Mouse (Mus musculus) c-Kit-positive CD71-positive TER-119-negative erythroid progenitor cells, embryonic 14.5 days (primary cell): ENCODE results near the gene 5031439G07Rik.
A peak's percentile ranks its signal among the peaks of the same experiment; 100 is the strongest.
"Not testable (repeated sequence)": the region's sequence is repeated elsewhere in the genome, so short reads cannot be mapped to it uniquely, and the experiment has no call there.

Source experiments
- DNase-seq: peaks from one replicate; pipeline ENCODE4 v3.0.0-alpha.2; 2013; ENCODE audit warnings: low read depth

5031439G07Rik gene

GRCm38 (mm10) chr15:84950053-84950452 is 38.3 kb downstream of the 5031439G07Rik start:
- DNase-seq = no peak

GRCm38 (mm10) chr15:84948990-84949389 is 39.4 kb downstream of the 5031439G07Rik start:
- no peak for DNase-seq

GRCm38 (mm10) chr15:84944319-84944718 is 44.0 kb downstream of the 5031439G07Rik start:
- DNase-seq = no peak

- DNase-seq = no peak
These were observed 45.6 kb downstream of the 5031439G07Rik start for GRCm38 (mm10) chr15:84942647-84943285.

GRCm38 (mm10) chr15:84940102-84940501 is 48.2 kb downstream of the 5031439G07Rik start:
- no peak for DNase-seq

- no peak for DNase-seq
These were observed 53.5 kb downstream of the 5031439G07Rik start for GRCm38 (mm10) chr15:84934901-84935300.

- DNase-seq = no peak
These were observed 56.0 kb downstream of the 5031439G07Rik start for GRCm38 (mm10) chr15:84932351-84932750.

GRCm38 (mm10) chr15:84925495-84926018 is 62.8 kb downstream of the 5031439G07Rik start:
- peak; percentile 21 for DNase-seq

GRCm38 (mm10) chr15:84924781-84925315 is 63.5 kb downstream of the 5031439G07Rik start:
- peak; percentile 48 for DNase-seq

- no peak for DNase-seq
These were observed 64.7 kb downstream of the 5031439G07Rik start for GRCm38 (mm10) chr15:84923508-84924181.

- peak; percentile 97 for DNase-seq
These were observed 65.4 kb downstream of the 5031439G07Rik start, which contains the start of gene Nup50 for GRCm38 (mm10) chr15:84922884-84923507. Gene Nup50 (plus strand): TSS chr15:84923411.

- DNase-seq = no peak
These were observed 68.4 kb downstream of the 5031439G07Rik start, which contains the start of gene Gm29666 for GRCm38 (mm10) chr15:84919938-84920337. Gene Gm29666 (minus strand): TSS chr15:84920038.

- DNase-seq = no peak
These were observed 75.2 kb downstream of the 5031439G07Rik start for GRCm38 (mm10) chr15:84913201-84913600.

- no peak for DNase-seq
These were observed 84.4 kb downstream of the 5031439G07Rik start for GRCm38 (mm10) chr15:84903843-84904385.

- no peak for DNase-seq
These were observed 90.3 kb downstream of the 5031439G07Rik start for GRCm38 (mm10) chr15:84898077-84898476.

GRCm38 (mm10) chr15:84896664-84897063 is 91.7 kb downstream of the 5031439G07Rik start:
- no peak for DNase-seq

GRCm38 (mm10) chr15:84896216-84896615 is 92.1 kb downstream of the 5031439G07Rik start:
- DNase-seq = not testable (repeated sequence)
